Mouse (Mus musculus): ENCODE results near the gene Nipsnap3a. TPM values are rescaled to one million over a fixed set of nuclear protein-coding genes. Genes with fewer than 3 reads are reported as not detected.

Nipsnap3a gene
- polyA plus RNA-seq, 1 experiment from 2014 or later: not detected

GRCm38 (mm10) chr4:53024397-53024796 lies 35.3 kb downstream of the Nipsnap3a start:
- Histone ChIP-seq H3K4me3 (ENCODE audit: low read depth, low read length) (no peak overlapping the region), H3K27ac (replicated peaks; ENCODE audit: low read depth, low read length) (no peak overlapping the region), H3K9me3 (replicated peaks; ENCODE audit: control insufficient read depth, low read length) (no peaks in the 10 kb centered on the region), H3K36me3 (replicated peaks; ENCODE audit: control insufficient read depth, insufficient read depth, low read depth, low read length) (no peaks in the 10 kb centered on the region), H3K9ac (replicated peaks; ENCODE audit: low read length) (no peak overlapping the region), H3K4me2 (ENCODE audit: low read depth, low read length) (no peak overlapping the region), H3K4me1 (ENCODE audit: control insufficient read depth, insufficient read depth, low read length) (no peaks in the 10 kb centered on the region), H3K27me3 (ENCODE audit: control insufficient read depth, insufficient read depth, low read length) (no peaks in the 10 kb centered on the region)
- no peak for ATAC-seq (replicated peaks; ENCODE audit: insufficient number of reproducible peaks, low FRiP score, low TSS enrichment, low read depth)
- DNase-seq (ENCODE audit: low spot score): no peak
- WGBS: 81% methylated on average over 4 of the region's 4 CpGs

- no peaks in the 10 kb centered on the region for H3K36me3 ChIP-seq (replicated peaks; ENCODE audit: control insufficient read depth, insufficient read depth, low read depth, low read length)
- no peak overlapping the region for H3K4me2 ChIP-seq (ENCODE audit: low read depth, low read length)
- H3K4me3 ChIP-seq (ENCODE audit: low read depth, low read length): no peak overlapping the region
- no peak overlapping the region for H3K9ac ChIP-seq (replicated peaks; ENCODE audit: low read length)
- ATAC-seq (replicated peaks; ENCODE audit: insufficient number of reproducible peaks, low FRiP score, low TSS enrichment, low read depth) (no peak), DNase-seq (ENCODE audit: low spot score) (no peak)
- no peaks in the 10 kb centered on the region for H3K27me3 ChIP-seq (ENCODE audit: control insufficient read depth, insufficient read depth, low read length)
- H3K4me1 ChIP-seq (ENCODE audit: control insufficient read depth, insufficient read depth, low read length): no peaks in the 10 kb centered on the region
- H3K27ac ChIP-seq (replicated peaks; ENCODE audit: low read depth, low read length): no peak overlapping the region
- H3K9me3 ChIP-seq (replicated peaks; ENCODE audit: control insufficient read depth, low read length): no peaks in the 10 kb centered on the region
- 86% methylated on average over 3 of the region's 3 CpGs for WGBS
These were observed 38.7 kb downstream of the Nipsnap3a start for GRCm38 (mm10) chr4:53027811-53028210.

- no peak overlapping the region for H3K9ac ChIP-seq (replicated peaks; ENCODE audit: low read length)
- H3K36me3 ChIP-seq (replicated peaks; ENCODE audit: control insufficient read depth, insufficient read depth, low read depth, low read length): no peaks in the 10 kb centered on the region
- H3K27me3 ChIP-seq (ENCODE audit: control insufficient read depth, insufficient read depth, low read length): no peaks in the 10 kb centered on the region
- H3K4me3 ChIP-seq (ENCODE audit: low read depth, low read length): no peak overlapping the region
- ATAC-seq (replicated peaks; ENCODE audit: insufficient number of reproducible peaks, low FRiP score, low TSS enrichment, low read depth) (no peak; the same call in 1 of the 2 replicates), DNase-seq (ENCODE audit: low spot score) (peak; percentile 52)
- H3K27ac ChIP-seq (replicated peaks; ENCODE audit: low read depth, low read length): no peak overlapping the region
- 53% methylated on average over 8 of the region's 8 CpGs for WGBS
- no peaks in the 10 kb centered on the region for H3K9me3 ChIP-seq (replicated peaks; ENCODE audit: control insufficient read depth, low read length)
- H3K4me1 ChIP-seq (ENCODE audit: control insufficient read depth, insufficient read depth, low read length): no peaks in the 10 kb centered on the region
- H3K4me2 ChIP-seq (ENCODE audit: low read depth, low read length): no peak overlapping the region
These were observed 41.4 kb downstream of the Nipsnap3a start for GRCm38 (mm10) chr4:53030326-53030948.

DNA sequence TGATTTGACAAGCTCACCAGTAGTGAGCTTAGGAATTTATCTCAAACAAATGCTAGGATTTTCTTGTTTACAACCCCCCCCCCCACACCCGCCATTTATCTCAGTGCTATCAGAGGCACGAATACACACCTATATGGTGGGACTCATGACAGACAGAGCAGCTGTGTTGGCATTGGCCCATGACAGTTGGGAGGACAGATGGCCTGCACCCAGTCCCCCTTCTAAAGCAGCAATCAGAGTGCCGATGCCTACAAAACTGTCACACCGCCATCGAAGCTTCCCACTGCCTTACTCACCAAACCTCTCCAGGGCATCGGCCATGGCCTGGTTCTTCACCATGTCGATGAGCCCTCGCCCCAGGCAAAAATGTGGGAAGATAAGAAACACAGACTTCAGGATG lies 54.7 kb downstream of the Nipsnap3a start:
- DNase-seq (ENCODE audit: low spot score): no peak
- Histone ChIP-seq H3K36me3 (replicated peaks; ENCODE audit: control insufficient read depth, insufficient read depth, low read depth, low read length) (no peaks in the 10 kb centered on the region), H3K4me3 (ENCODE audit: low read depth, low read length) (no peak overlapping the region), H3K4me1 (ENCODE audit: control insufficient read depth, insufficient read depth, low read length) (no peaks in the 10 kb centered on the region), H3K27me3 (ENCODE audit: control insufficient read depth, insufficient read depth, low read length) (no peaks in the 10 kb centered on the region), H3K9ac (replicated peaks; ENCODE audit: low read length) (no peak overlapping the region), H3K27ac (replicated peaks; ENCODE audit: low read depth, low read length) (no peak overlapping the region), H3K9me3 (replicated peaks; ENCODE audit: control insufficient read depth, low read length) (no peaks in the 10 kb centered on the region), H3K4me2 (ENCODE audit: low read depth, low read length) (no peak overlapping the region)
- no peak for ATAC-seq (replicated peaks; ENCODE audit: insufficient number of reproducible peaks, low FRiP score, low TSS enrichment, low read depth)
- WGBS: 90% methylated on average over 8 of the region's 8 CpGs

DNA sequence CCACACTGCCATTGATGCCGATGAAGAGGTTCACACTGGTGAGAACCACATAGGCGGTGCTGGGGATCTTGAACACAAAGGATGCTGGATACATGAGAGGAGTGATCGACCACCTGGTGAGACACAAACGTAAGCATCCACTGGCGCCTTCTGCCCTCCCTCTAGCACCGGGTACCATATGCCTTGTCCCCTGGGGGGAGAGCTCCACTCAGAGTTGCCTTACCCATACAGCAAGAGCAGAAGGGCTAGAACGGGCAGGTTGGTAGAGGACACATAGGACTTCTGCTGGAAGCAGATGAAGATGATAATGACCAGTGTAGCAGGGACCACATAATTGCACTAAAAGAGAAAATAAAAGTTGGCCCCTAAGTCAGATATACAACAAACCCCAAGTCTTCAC lies 56.7 kb downstream of the Nipsnap3a start:
- H3K27me3 ChIP-seq (ENCODE audit: control insufficient read depth, insufficient read depth, low read length): no peaks in the 10 kb centered on the region
- no peak for ATAC-seq (replicated peaks; ENCODE audit: insufficient number of reproducible peaks, low FRiP score, low TSS enrichment, low read depth)
- H3K36me3 ChIP-seq (replicated peaks; ENCODE audit: control insufficient read depth, insufficient read depth, low read depth, low read length): no peaks in the 10 kb centered on the region
- 86% methylated on average over 7 of the region's 7 CpGs for WGBS
- no peak for DNase-seq (ENCODE audit: low spot score)
- H3K4me3 ChIP-seq (ENCODE audit: low read depth, low read length): no peak overlapping the region
- no peaks in the 10 kb centered on the region for H3K4me1 ChIP-seq (ENCODE audit: control insufficient read depth, insufficient read depth, low read length)
- no peak overlapping the region for H3K9ac ChIP-seq (replicated peaks; ENCODE audit: low read length)
- H3K9me3 ChIP-seq (replicated peaks; ENCODE audit: control insufficient read depth, low read length): no peaks in the 10 kb centered on the region
- H3K27ac ChIP-seq (replicated peaks; ENCODE audit: low read depth, low read length): no peak overlapping the region
- no peak overlapping the region for H3K4me2 ChIP-seq (ENCODE audit: low read depth, low read length)

GRCm38 (mm10) chr4:53046238-53047022 lies 57.4 kb downstream of the Nipsnap3a start:
- H3K4me3 ChIP-seq (ENCODE audit: low read depth, low read length): no peak overlapping the region
- H3K27ac ChIP-seq (replicated peaks; ENCODE audit: low read depth, low read length): no peak overlapping the region
- DNase-seq (ENCODE audit: low spot score): no peak
- 83% methylated on average over 9 of the region's 9 CpGs for WGBS
- ATAC-seq (replicated peaks; ENCODE audit: insufficient number of reproducible peaks, low FRiP score, low TSS enrichment, low read depth): no peak
- no peak overlapping the region for H3K9ac ChIP-seq (replicated peaks; ENCODE audit: low read length)
- H3K4me2 ChIP-seq (ENCODE audit: low read depth, low read length): no peak overlapping the region
- no peaks in the 10 kb centered on the region for H3K4me1 ChIP-seq (ENCODE audit: control insufficient read depth, insufficient read depth, low read length)
- H3K27me3 ChIP-seq (ENCODE audit: control insufficient read depth, insufficient read depth, low read length): no peaks in the 10 kb centered on the region
- H3K36me3 ChIP-seq (replicated peaks; ENCODE audit: control insufficient read depth, insufficient read depth, low read depth, low read length): no peaks in the 10 kb centered on the region
- H3K9me3 ChIP-seq (replicated peaks; ENCODE audit: control insufficient read depth, low read length): no peaks in the 10 kb centered on the region

Other genes starting within 250 kb of the Nipsnap3a start
- not detected in 2 replicates for gene Olfr275, start 174.7 kb upstream of the Nipsnap3a start, polyA plus RNA-seq (2014; fragmentation: Nextera tagmentation; extraction: Ambion mirVana)
- not detected in 2 replicates for gene Olfr273, start 130.0 kb upstream of the Nipsnap3a start, polyA plus RNA-seq (2014; fragmentation: Nextera tagmentation; extraction: Ambion mirVana)
- not detected in 2 replicates for gene Olfr272, start 70.1 kb upstream of the Nipsnap3a start, polyA plus RNA-seq (2014; fragmentation: Nextera tagmentation; extraction: Ambion mirVana)
- gene Olfr270, start 24.7 kb upstream of the Nipsnap3a start, polyA plus RNA-seq (2014; fragmentation: Nextera tagmentation; extraction: Ambion mirVana): not detected in 2 replicates
- gene Nipsnap3b, start 22.6 kb downstream of the Nipsnap3a start, polyA plus RNA-seq (2014; fragmentation: Nextera tagmentation; extraction: Ambion mirVana): 85.4 and 92.8 TPM in 2 replicates
- gene Abca1, start 170.6 kb downstream of the Nipsnap3a start, polyA plus RNA-seq (2014; fragmentation: Nextera tagmentation; extraction: Ambion mirVana): 5.3 and 5.4 TPM in 2 replicates